Mouse (Mus musculus) limb, embryonic 11.5 days (tissue): ENCODE measurements around the gene Agap1. TPM values are rescaled to one million over a fixed set of nuclear protein-coding genes. Genes with fewer than 3 reads are reported as not detected.

Experiments used
- ATAC-seq: fragments of 200-750 bp; cut with Nextera tagmentation; 2 replicates; pipeline ENCODE4 v1.8.0; 2017; ENCODE audit warnings: low read depth; ENCODE audit not compliant: insufficient number of reproducible peaks, low FRiP score, low TSS enrichment
- DNase-seq: peaks from one replicate; pipeline ENCODE4 v3.0.0-alpha.2; 2015; ENCODE audit warnings: low spot score
- H3K27ac ChIP-seq: fragments of 300-500 bp; sonication (generic); replicated peaks from 2 replicates; pipeline ENCODE4 v1.5.1; 2014; ENCODE audit warnings: low read depth, mild to moderate bottlenecking, low read length
- H3K27me3 ChIP-seq: fragments of 300-500 bp; sonication (generic); 2 replicates; pipeline ENCODE4 v1.6.1; 2014; ENCODE audit warnings: mild to moderate bottlenecking, low read length, mixed read lengths; ENCODE audit not compliant: control insufficient read depth, insufficient read depth
- H3K36me3 ChIP-seq: fragments of 300-500 bp; sonication (generic); 2 replicates; pipeline ENCODE4 v1.6.1; 2014; ENCODE audit warnings: mild to moderate bottlenecking, low read length, moderate library complexity, mixed read lengths; ENCODE audit not compliant: control insufficient read depth, insufficient read depth
- H3K4me1 ChIP-seq: fragments of 300-500 bp; sonication (generic); 2 replicates; pipeline ENCODE4 v1.6.1; 2014; ENCODE audit warnings: low read length, mixed read lengths; ENCODE audit not compliant: control insufficient read depth, insufficient read depth
- H3K4me2 ChIP-seq: fragments of 300-500 bp; sonication (generic); 2 replicates; pipeline ENCODE4 v1.6.1; 2014; ENCODE audit warnings: low read depth, mild to moderate bottlenecking, moderate library complexity; ENCODE audit not compliant: severe bottlenecking
- H3K4me3 ChIP-seq: fragments of 300-500 bp; sonication (generic); 2 replicates; pipeline ENCODE4 v1.5.1; 2014; ENCODE audit warnings: low read depth, low read length
- H3K9ac ChIP-seq: fragments of 300-500 bp; sonication (generic); 2 replicates; pipeline ENCODE4 v1.6.1; 2014; ENCODE audit warnings: mild to moderate bottlenecking, low read length
- H3K9me3 ChIP-seq: fragments of 300-500 bp; sonication (generic); 2 replicates; pipeline ENCODE4 v1.6.1; 2016; ENCODE audit warnings: low read length; ENCODE audit not compliant: control insufficient read depth
- WGBS: fragments of 180-500 bp; shearing (Covaris S2); extraction: QIAGEN DNeasy Blood & Tissue Kit; methylation state at CpG from one replicate; pipeline ENCODE4 v1.1.7; 2014; 5-methylcytosine and 5-hydroxymethylcytosine counted together
- polyA plus RNA-seq: library from polyadenylated mRNA; unstranded; fragments of >200 nt; fragmentation: Nextera tagmentation; extraction: Ambion mirVana; gene quantifications from 2 replicates; pipeline ENCODE4 v1.2.1, GENCODE M21; 2014

Gene Agap1
- polyA plus RNA-seq, 1 experiment from 2014 or later: 14.0 TPM

GRCm38 (mm10) chr1:89593219-89593618, 138.6 kb downstream of the Agap1 start:
- Histone ChIP-seq H3K4me1 (no peaks in the 10 kb centered on the region), H3K36me3 (no peaks in the 10 kb centered on the region), H3K9ac (no peak overlapping the region), H3K27me3 (no peaks in the 10 kb centered on the region), H3K9me3 (no peaks in the 10 kb centered on the region), H3K27ac (no peak overlapping the region), H3K4me3 (no peak overlapping the region), H3K4me2 (no peak overlapping the region)
- ATAC-seq: no peak
- no peak for DNase-seq
- 85% methylated on average over 4 of the region's 4 CpGs for WGBS

- ATAC-seq: no peak
- H3K4me3 ChIP-seq: no peak overlapping the region
Observed at GRCm38 (mm10) chr1:89594999-89595398, 140.4 kb downstream of the Agap1 start.

GRCm38 (mm10) chr1:89595421-89595820, 140.8 kb downstream of the Agap1 start:
- Histone ChIP-seq H3K4me1 (no peaks in the 10 kb centered on the region), H3K4me2 (no peak overlapping the region), H3K4me3 (no peak overlapping the region), H3K9me3 (no peaks in the 10 kb centered on the region), H3K27me3 (no peaks in the 10 kb centered on the region), H3K27ac (no peak overlapping the region), H3K36me3 (no peaks in the 10 kb centered on the region), H3K9ac (no peak overlapping the region)
- DNase-seq (no peak), ATAC-seq (no peak)
- WGBS: 94% methylated on average over 7 of the region's 7 CpGs

More at GRCm38 (mm10) chr1:89594999-89595398, 140.4 kb downstream of the Agap1 start:
- Histone ChIP-seq H3K9ac (no peak overlapping the region), H3K27ac (no peak overlapping the region), H3K4me1 (no peaks in the 10 kb centered on the region), H3K4me2 (no peak overlapping the region), H3K36me3 (no peaks in the 10 kb centered on the region), H3K9me3 (no peaks in the 10 kb centered on the region), H3K27me3 (no peaks in the 10 kb centered on the region)
- WGBS: 87% methylated on average over 8 of the region's 8 CpGs
- no peak for DNase-seq

DNA sequence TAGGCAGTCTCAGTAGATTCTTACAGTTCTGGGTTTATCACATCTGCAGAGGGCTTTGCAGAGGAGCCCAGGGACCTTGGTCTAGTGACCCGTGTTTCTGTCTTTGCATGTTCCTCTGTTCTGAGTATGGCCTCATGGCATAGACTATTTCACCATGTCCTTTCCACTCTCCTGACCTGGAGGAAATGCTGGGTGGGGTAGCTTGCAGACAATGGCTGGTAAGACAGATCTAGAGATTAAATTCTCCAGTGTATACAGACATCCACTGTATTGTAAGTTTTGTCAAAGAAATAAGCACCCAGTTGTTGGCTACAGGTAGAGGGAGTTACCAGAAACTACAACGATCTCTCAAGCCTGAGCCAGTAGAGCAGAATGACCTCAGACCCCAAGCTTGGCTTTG, 141.6 kb downstream of the Agap1 start:
- WGBS: 87% methylated on average over 2 of the region's 2 CpGs
- Histone ChIP-seq H3K27ac (no peak overlapping the region), H3K4me3 (no peak overlapping the region), H3K4me1 (no peaks in the 10 kb centered on the region), H3K27me3 (no peaks in the 10 kb centered on the region), H3K4me2 (no peak overlapping the region), H3K9ac (no peak overlapping the region), H3K9me3 (no peaks in the 10 kb centered on the region), H3K36me3 (no peaks in the 10 kb centered on the region)
- no peak for DNase-seq
- no peak for ATAC-seq

DNA sequence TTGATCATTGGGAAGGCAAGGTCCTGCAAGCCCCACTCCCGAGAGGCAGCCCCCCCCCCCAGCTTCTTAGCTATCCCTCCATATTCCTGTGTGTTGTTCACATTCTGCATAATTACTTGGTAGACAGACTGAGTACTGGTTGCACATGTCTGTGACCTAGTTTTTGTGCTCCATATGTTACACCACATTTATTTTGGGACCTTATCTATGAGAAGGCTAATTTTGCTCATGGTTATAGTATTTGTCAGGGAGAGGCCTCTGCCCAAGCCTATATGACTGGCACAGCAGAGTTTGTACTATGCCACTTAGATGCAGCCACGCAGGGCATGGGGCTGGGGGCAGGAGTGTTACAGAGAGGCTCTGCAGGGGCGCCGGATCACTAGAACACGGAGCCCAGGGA, 144.3 kb downstream of the Agap1 start:
- Histone ChIP-seq H3K9ac (no peak overlapping the region), H3K27me3 (no peaks in the 10 kb centered on the region), H3K4me3 (no peak overlapping the region), H3K36me3 (no peaks in the 10 kb centered on the region), H3K4me2 (no peak overlapping the region), H3K4me1 (no peaks in the 10 kb centered on the region), H3K27ac (no peak overlapping the region), H3K9me3 (no peaks in the 10 kb centered on the region)
- 92% methylated on average over 5 of the region's 5 CpGs for WGBS
- no peak for DNase-seq
- ATAC-seq: no peak

DNA sequence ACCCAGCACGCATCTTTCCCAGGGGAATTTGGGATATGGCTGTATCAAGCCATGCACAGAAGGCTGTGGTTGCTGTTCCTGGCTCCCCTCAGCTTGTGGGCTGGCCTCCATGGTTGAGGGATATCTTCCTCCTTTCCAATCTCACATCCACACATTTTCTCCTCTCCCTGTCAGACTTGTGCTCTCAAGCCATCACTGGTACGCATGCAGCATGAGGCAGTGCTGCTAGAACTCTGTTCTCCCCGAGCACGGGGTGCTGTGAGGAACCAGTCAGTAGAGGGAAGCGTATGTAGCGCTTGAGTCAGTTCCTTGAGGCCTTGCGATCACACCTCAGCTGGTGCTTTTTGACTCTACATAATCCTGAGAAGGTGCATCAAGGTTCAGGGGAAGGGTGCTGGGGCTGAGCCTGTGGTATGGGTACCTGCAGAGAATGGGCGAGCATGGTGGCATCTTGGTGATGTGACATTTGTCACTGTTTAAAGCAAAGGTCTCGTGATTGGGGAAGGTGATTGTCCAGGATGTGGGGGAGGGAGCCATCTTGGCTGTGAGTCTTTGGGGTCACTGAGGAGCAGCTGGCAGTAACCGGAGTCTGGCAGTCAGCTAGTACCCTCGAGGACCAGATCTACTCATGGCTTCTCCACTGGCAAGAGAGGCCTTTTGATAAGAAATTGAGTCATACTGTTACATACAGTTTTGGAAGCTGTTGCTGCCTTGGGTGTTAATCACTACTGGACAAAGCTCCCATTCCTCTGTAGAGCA, 145.6 kb downstream of the Agap1 start:
- whole genome bisulfite sequencing: 80% methylated on average over 11 of the region's 11 CpGs
- Histone ChIP-seq H3K9me3 (no peaks in the 10 kb centered on the region), H3K4me3 (no peak overlapping the region), H3K36me3 (no peaks in the 10 kb centered on the region), H3K4me1 (no peaks in the 10 kb centered on the region), H3K9ac (no peak overlapping the region), H3K27ac (no peak overlapping the region), H3K4me2 (no peak overlapping the region), H3K27me3 (no peaks in the 10 kb centered on the region)
- no peak for ATAC-seq
- no peak for DNase-seq

- peaks cover 3% of the 10 kb centered on the region; the same call in 1 of the 2 replicates for H3K4me1 ChIP-seq
- H3K36me3 ChIP-seq: no peaks in the 10 kb centered on the region
- H3K27me3 ChIP-seq: no peaks in the 10 kb centered on the region
- no peak for DNase-seq
- no peak overlapping the region for H3K27ac ChIP-seq
- 87% methylated on average over 7 of the region's 7 CpGs for WGBS
- no peak overlapping the region for H3K4me3 ChIP-seq
- ATAC-seq: no peak
- H3K4me2 ChIP-seq: no peak overlapping the region
- H3K9me3 ChIP-seq: no peaks in the 10 kb centered on the region
- no peak overlapping the region for H3K9ac ChIP-seq
Observed at GRCm38 (mm10) chr1:89601349-89601748, 146.7 kb downstream of the Agap1 start.

DNA sequence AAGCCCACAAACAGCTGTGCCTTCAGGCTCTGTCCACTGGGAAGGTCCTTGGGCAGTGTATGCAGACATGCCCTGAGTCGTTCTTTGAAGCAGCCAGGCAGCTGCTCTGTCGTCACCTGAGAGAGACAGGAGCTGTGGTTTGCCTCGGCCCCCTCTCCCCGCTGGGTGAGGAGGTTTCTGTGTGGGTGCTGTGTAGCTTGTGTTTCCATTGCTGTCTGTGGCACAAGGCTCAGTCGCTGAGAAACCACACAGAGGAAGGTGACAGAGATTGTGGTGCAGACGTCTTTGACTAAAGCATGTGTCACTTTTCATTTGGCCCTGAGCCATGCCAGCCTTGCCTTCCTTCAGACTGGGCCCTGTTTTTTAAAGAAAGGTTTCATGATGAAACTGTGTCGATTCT, 148.3 kb downstream of the Agap1 start:
- Histone ChIP-seq H3K4me3 (no peak overlapping the region), H3K4me1 (peaks cover 3% of the 10 kb centered on the region; the same call in 1 of the 2 replicates), H3K36me3 (no peaks in the 10 kb centered on the region), H3K9me3 (no peaks in the 10 kb centered on the region), H3K27ac (no peak overlapping the region), H3K27me3 (no peaks in the 10 kb centered on the region), H3K4me2 (no peak overlapping the region), H3K9ac (no peak overlapping the region)
- DNase-seq: no peak
- ATAC-seq: no peak
- WGBS: 68% methylated on average over 7 of the region's 7 CpGs

- H3K4me2 ChIP-seq: no peak overlapping the region
- H3K27ac ChIP-seq: no peak overlapping the region
- H3K27me3 ChIP-seq: no peaks in the 10 kb centered on the region
- H3K4me3 ChIP-seq: no peak overlapping the region
- H3K9ac ChIP-seq: no peak overlapping the region
- DNase-seq: peak; percentile 74
- peaks cover 3% of the 10 kb centered on the region; the same call in 1 of the 2 replicates for H3K4me1 ChIP-seq
- H3K9me3 ChIP-seq: no peaks in the 10 kb centered on the region
- no peak for ATAC-seq
- 40% methylated on average over 5 of the region's 5 CpGs for WGBS
- H3K36me3 ChIP-seq: no peaks in the 10 kb centered on the region
Observed at GRCm38 (mm10) chr1:89606612-89607011, 152.0 kb downstream of the Agap1 start.
